Mouse (Mus musculus) heart, adult 8-10 months (tissue): ENCODE data around the gene E330009J07Rik. TPM values are rescaled to one million over a fixed set of nuclear protein-coding genes. Genes with fewer than 3 reads are reported as not detected.

Experiments used
- total RNA-seq, 4 experiments: library from RNA; stranded (reverse); gene quantifications; 2 replicates each; pipeline ENCODE4 v1.2.4; 2022

Gene E330009J07Rik
- total RNA-seq, 4 experiments from 2014 or later = 3.7 to 6.1 (median 5.0) TPM

Other genes starting within 250 kb of the E330009J07Rik start
- gene Agk, start 111.0 kb downstream of the E330009J07Rik start, total RNA-seq = 10 to 100 TPM; 14.4 to 18.6 (median 17.4) TPM
- not detected for gene Wee2, start 3.0 kb upstream of the E330009J07Rik start, total RNA-seq
- gene Ssbp1, start 35.2 kb upstream of the E330009J07Rik start, total RNA-seq = 10 to 100 TPM; 29.8 to 43.8 (median 33.9) TPM
- under 1 TPM in 3 of 4 experiments, not detected in 1; 0.25 to 0.28 (median 0.26) TPM for gene Tas2r137, start 55.1 kb upstream of the E330009J07Rik start, total RNA-seq
- gene Tas2r108, start 57.4 kb upstream of the E330009J07Rik start, total RNA-seq = not detected
- gene Prss37, start 83.4 kb upstream of the E330009J07Rik start, total RNA-seq = not detected
- not detected for gene Olfr461, start 118.9 kb upstream of the E330009J07Rik start, total RNA-seq
- not detected for gene Olfr460, start 133.4 kb upstream of the E330009J07Rik start, total RNA-seq
- 1 to 10 TPM in 2 of 4 experiments, under 1 TPM in 2; 0.29 to 2.2 (median 1.0) TPM for gene Clec5a, start 149.7 kb upstream of the E330009J07Rik start, total RNA-seq
- not detected for gene Tas2r138, start 177.2 kb upstream of the E330009J07Rik start, total RNA-seq
- under 1 TPM in 3 of 4 experiments, not detected in 1; 0.09 to 0.19 (median 0.14) TPM for gene Mgam, start 192.7 kb upstream of the E330009J07Rik start, total RNA-seq